Mouse (Mus musculus): ENCODE data around the gene Nxnl1.

DNA sequence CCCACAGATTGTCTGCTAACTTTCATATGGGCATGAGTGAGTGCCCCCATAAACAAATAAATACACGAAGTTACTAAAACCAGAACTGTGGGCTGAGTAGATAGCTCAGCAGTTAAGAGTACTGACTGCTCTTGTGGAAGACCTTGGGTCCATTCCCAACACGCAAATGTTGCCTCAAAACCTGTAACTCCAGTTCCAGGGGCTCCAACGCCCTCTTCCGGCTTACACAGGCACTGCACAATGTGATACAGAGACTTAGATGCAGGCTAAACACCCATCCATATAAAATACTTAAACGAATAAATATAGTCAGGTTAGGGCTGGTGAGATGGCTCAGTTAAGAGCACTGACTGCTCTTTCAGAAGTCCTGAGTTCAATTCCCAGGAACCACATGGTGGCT is 51.4 kb downstream of the Nxnl1 start:
- TF ChIP-seq MAFK (IDR thresholded peaks at IDR 0.05; ENCODE audit: insufficient read depth, low read depth, low read length) (no peak), CHD2 (IDR thresholded peaks at IDR 0.05; ENCODE audit: low read depth, low read length) (no peak), HCFC1 (IDR thresholded peaks at IDR 0.05; ENCODE audit: borderline replicate concordance, insufficient read depth, low read length) (no peak), ZC3H11A (IDR thresholded peaks at IDR 0.05; ENCODE audit: borderline replicate concordance, low read depth, low read length) (no peak), ZNF384 (IDR thresholded peaks at IDR 0.05; ENCODE audit: low read depth, low read length) (no peak)
